Mouse (Mus musculus): ENCODE measurements around the gene BC004004.

Gene BC004004

DNA sequence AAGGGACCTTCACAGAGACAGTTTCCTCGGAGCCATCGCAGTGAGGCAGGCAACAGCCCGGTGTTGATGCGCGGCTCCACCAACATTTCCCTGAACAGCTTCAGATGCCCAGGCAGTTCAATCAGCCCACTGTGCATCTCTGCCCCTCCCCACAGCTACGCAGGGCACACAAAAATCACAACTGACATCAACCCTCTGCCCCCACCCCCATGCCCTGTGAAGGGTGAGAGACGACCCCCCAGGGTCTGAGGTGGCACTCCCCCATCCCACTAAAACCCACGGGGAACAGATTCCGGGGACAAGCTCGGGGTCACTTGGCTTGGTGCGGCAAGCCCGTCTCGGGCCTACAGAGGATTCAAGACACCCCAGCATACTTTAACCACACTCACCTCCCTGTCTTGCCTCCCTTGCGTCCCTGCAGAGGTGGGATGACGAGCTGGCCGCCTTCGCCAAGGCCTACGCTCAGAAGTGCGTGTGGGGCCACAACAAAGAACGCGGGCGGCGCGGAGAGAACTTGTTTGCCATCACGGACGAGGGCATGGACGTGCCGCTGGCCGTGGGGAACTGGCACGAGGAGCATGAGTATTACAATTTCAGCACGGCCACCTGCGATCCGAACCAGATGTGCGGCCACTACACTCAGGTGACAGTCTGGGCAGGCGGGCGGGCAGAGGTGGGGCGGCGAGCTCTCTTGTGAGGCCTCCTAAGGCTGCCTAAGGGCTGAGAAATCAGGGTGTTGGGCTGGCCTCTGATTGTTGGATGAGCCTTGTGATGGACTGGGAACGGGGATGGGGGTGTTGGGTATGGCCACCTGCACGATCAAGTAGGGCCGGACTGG is 53.4 kb downstream of the BC004004 start:
- DNase-seq (ENCODE audit: low spot score in 2 of 2): no peak

DNA sequence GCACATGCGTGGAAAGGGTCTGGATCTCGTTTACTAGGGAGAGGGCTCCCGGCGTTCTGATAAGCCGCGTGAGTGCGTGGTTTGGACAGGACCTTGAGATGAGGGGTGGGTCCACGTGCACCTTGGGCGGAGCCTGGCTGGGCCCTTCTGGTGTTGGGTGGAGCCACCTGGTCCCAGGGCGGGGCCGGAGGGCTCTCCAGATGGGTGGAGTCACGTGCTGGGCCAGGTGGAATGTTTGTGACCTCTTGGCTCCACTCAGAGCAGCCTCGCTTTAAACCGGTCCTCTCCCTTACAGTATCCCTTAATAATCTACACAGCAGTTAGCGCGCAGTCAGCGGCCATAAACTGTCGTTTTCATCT is 54.0 kb downstream of the BC004004 start:
- no peak for DNase-seq (ENCODE audit: low spot score in 2 of 2)

DNA sequence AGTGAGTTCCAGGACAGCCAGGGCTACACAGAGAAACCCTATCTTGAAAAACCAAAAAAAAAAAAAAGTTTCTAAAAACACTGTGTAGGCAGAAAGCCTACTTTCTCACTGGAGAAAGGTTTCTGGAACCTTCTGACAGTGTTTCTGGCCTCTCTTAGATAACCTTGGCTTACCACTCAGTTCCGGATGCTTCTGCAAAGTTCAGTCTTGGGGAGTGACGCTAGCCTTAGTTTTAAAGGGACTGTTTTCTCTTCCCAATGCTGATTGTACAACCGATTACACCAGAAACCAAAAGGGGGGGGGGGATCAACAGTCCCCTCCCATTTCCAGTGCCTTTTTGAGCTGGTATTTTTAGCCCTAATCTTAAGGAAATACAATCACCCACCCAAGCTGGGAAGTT is 55.0 kb downstream of the BC004004 start:
- DNase-seq (ENCODE audit: low spot score in 2 of 2): no peak

DNA sequence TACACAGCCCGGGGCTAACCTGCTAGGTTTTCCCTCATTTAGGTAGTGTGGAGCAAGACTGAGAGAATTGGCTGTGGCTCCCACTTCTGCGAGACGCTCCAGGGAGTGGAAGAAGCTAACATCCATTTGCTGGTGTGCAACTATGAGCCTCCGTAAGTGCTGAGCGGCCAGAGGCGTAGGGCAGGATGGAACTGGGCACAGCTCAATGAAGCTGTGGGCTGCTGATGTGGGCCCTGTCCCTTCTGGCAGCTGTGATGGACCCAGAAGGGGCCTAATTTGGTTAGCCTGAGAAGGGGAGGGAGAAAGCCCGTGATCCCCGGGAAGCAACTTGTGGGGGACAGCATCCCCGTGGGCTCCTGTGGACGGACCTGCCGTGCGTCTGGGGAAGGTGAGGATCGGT is 57.2 kb downstream of the BC004004 start:
- no peak for DNase-seq (ENCODE audit: low spot score in 2 of 2)

DNA sequence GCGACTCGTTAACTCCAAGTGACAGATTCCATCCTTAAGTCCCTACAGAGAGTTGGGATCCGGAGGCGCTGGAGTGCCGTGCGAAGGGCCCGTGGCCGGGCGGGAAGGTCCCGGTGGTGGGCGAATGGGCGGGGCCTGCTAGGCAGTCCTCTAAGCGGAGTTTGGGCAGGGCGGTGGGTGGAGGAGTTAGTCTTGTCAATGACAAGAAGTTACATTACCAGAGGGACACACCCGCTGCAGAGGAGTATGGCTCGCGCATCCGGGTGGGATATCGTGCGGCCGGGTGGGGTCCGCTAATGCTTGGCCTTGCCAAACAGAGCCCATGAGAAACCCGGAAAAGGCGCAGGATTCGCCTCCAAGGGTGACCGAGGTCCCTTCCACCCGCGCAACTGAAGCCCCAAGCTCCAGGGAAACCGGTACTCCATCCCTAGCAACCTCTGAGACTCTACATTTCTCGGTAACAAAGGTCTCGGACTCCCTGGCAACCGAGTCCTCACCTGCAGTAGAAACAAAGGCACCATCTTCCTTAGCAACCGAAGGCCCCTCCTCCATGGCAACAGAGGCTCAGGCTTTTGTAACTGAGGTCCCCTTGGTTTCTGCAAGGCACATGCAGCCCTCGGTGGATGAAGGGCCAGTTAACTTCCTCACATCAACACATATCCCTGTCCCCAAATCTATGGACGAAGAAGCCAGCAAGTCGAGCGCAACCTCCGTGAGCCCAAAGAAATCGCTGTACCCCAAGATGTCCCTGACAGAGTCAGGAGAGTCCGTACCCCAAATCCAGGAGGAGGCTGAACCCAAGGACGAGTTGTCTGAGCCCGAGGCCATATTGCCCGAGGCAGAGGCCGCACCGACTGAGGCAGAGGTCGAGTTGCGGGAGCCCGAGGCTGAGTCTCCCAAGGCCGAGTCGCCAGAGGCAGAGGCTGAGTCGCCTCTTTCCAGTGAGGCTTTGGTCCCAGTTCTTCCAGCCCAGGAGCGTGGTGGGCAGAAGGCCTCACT is 58.2 kb downstream of the BC004004 start:
- no peak for DNase-seq (ENCODE audit: low spot score in 2 of 2)

DNA sequence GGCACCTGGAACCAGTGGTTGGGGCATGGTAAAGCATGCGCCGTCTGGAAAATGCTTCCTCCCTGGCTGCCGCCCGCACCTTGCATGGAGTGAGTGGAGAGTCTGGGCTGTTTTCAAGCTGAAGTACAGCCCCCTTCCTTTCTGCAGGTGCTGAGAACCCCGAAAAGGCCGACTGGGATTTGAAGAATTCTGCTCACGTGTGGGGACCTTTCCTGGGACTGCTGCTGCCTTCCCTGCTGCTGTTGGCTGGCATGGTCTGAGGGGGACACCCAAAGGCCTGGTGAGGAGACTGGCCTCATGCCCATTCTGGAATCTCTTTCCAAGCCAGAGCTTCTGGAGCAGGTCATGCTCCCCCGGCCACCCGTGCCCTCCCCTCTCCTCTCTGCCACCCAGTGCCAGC is 59.1 kb downstream of the BC004004 start:
- no peak for DNase-seq (ENCODE audit: low spot score in 2 of 2)

DNA sequence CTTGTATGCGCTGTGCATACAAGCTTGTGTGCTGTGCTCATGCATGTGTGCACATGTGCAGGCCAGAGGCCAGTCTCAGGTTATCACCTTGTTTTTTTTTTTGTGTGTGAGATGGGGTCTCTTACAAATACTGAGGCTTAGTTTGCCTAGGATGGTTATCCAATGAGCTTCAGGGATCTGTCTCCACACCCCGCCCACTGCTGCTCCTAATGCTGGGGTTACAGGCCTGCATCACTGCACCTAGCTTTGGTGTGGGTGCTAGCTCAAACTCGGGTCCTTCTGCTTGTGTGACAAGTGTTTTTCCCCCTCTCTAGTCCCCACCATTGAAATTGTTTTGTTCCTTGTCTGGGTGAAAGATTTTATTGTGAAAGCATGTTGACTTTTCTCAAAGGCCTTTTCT is 61.6 kb downstream of the BC004004 start:
- no peak for DNase-seq (ENCODE audit: low spot score in 2 of 2)

DNA sequence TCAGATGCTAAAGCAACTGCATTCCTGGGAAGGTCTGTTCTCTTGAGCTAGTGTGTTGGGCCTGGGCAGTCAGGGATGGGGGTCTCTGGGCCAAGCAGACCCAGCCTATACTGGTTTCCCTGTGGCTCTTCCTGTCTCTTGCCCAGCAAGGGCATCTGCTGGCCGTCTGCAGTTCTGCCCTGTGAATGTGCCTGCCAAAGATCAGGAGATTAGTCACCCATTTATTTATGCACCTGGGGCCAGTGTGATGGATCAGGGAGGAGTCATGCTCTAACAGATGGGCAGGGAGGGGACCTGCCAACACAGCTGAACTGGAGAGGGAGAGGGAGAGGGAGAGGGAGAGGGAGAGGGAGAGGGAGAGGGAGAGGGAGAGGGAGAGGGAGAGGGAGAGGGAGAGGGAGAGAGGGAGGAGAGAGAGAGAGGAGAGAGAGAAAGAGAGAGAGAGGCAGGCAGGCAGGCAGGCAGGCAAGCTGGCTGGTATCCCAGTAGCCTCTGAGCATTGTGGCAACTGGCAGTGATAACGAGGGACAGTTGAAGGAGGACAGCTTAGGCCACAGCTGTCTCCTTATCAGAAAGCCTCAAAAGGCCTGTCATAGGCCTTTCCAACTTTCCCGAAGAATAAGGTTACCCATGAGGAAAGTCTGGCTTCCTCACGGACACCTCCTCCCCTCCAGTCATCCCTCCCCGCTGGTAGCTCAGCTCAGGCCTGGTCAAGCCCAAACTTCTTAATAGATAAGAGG is 62.3 kb downstream of the BC004004 start:
- no peak for DNase-seq (ENCODE audit: low spot score in 2 of 2)

DNA sequence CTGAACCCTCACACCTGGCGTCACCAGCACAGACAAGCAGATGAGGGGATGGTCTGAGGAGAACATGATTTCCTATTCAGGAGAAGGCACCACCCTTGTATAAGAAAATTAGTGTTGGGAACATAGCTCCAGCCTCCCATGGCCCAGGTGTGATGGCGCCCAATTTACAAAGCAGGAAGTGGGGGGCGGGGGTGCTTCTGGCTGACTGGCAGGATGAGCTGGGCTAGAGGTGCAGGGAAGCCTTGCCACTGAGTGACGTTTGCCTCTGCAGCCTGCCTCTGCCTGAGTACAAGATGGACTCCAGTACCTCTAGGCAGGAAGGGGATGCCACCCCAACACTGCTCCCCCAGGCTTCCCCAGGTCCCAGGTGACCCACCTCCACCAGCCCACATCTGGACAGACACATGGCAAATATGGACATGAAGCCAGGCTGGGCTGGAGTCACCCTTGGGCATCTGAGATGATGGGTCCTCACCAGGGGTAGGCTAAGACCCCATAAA is 63.6 kb downstream of the BC004004 start:
- no peak for DNase-seq (ENCODE audit: low spot score in 2 of 2)

DNA sequence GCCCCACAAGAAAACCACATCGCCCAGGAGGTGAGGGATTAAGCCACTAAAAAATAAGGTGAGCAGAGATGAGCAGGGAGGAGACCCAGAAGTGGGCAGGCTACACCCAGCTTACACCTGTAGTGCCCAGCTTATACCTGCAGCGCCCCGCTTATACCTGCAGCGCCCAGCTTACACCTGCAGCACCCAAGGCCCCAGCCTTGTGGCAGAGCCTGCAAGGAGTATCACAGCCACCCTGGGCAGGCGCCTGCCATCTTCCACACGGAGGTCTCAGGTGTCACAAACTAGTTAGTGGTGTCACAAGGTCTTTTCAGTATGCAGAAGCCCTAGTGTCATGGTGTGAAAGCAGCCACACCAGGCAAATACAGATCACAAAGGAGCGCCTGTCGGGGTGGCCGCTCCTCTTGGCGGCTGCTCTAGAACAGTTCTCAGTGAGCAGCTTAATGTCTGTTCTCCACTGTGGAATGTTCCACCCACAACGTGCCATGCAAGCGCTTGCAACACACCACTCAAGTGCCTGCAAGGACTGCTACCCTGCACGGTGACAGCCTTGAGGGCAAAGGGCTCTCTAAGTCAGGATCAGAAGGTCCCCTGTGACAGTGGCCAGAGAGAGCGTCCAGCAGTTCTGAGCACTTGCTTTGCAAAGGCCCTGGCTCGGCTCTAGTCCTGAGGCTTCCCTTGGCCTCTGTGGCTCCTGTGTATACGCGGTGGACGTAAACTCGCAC is 67.8 kb downstream of the BC004004 start:
- no peak for DNase-seq (ENCODE audit: low spot score in 2 of 2)

DNA sequence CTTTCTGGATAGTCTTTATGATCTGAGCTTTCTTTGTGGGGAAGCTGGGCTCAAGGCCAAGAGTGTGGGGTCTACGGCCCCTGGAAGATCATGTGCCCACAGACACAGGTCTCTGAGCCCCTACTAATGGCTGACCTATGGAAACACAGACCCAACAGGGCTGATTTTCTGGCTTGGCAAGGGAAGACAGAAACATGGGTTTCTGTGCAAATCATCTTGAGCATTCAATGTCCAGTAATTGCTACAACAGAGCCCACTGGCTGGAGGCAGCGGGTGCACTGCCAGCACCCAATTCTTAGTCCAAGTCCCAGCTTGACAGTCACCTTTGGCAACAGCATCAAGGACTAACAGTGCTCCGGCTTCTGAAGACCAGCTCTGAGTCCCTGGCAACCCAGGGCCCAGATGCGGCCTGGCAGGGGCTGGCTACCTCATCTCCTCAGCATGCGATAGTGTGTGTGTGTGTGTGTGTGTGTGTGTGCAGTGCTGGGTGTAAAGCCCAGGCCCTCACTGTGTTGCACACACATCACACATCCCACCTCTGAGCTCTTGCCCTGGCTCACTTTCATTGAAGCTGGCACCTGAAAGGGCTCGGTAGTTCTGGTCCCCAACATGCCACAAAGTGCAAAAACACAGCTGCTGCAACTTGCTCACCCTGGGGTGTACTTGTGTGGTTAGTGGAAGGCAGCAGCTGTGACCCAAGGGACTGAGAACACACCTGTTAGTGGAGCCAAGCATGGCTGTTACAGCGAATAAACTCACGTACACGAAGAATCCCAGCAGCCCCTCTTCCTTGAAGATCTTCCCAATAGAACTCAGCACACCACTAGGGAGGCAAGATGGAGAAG is 69.6 kb downstream of the BC004004 start:
- no peak for DNase-seq (ENCODE audit: low spot score in 2 of 2)

DNA sequence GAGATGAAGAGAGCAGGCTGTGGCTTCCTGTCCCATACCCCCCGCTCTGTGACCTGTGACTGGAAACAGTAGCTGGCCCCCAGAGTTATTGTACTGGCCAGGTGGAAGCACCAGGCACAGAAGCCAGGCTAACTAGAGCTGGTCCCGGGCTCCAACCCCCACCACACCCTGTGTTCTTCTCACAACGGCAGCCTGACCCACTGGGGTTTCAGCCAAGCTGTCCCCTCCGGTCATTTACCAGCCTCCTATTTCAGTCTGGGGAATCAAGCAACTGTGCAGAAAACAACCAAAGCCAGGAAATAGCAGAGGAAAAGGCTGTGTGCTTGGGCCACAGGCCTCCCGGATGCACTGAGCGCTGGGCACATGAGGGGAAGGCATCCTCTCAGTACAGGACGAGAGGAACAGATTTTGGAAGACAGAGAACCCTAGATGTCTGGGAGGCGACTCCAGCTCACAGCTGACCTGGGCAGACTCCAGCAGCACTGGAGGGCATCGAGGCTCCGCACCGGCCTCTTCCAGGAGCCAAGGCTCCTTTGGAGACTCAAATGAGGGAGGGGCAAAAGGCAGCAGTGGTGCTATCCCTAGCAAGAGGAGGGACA is 70.7 kb downstream of the BC004004 start:
- DNase-seq (ENCODE audit: low spot score in 2 of 2): no peak

DNA sequence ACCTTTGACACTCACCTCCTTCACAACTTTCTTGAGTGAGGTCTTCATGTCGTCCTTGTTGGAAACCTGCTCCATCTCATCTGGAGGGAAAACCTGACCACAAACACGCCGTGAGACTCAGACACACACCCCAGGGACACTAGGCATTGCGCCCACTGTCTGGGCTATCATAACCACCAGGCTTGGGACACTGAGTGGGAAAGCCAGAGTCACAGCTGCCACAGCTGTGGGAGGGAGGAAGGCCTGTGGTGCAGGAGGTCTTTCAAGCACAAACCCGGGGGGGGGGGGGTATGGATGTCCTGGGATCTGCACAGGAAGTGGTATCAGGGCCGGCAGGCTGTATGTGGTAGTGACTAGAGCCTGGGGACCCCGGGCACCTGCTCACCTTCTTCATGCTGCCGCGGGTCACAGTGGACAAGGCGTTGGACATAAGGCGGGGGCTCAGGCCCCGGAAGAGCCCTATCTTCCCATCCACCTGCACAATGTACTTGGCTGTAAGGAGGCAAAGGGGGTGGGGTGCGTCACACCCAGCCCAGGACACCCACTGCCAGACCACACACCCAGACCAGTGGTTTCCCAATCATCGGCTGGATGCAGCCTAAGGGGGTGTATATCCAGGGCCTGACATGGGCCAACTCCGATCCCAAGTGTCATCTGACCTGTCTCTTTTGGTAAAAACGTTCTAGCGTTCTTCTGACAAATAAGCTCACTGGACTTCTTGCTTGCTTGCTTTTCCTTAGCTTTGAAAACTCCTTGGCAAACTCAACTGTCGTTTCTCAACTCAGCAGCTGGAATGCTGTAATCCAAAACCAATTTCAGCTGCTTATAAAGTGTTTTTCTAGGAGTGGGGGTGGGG is 72.0 kb downstream of the BC004004 start:
- no peak for DNase-seq (ENCODE audit: low spot score in 2 of 2)

DNA sequence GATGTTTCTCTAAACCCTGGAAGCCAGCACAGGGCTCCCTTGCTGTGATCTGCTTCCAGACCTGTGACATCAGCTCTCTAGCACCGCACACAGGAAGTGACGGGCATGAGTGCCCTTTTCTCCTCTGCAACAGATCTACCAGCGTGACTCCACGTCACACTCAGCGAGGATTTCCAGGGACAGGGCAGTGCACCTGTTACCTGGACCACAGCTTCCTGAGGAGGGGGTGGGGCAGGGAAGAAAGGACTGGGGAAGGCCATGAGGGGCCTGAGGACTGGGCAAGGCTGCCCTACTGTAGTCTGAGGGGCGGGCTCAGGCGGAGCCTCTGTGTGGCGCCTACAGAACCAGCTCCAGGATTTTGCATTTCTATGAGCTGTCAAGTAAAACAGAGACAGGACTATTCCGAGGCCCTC is 73.0 kb downstream of the BC004004 start:
- no peak for DNase-seq (ENCODE audit: low spot score in 2 of 2)

DNA sequence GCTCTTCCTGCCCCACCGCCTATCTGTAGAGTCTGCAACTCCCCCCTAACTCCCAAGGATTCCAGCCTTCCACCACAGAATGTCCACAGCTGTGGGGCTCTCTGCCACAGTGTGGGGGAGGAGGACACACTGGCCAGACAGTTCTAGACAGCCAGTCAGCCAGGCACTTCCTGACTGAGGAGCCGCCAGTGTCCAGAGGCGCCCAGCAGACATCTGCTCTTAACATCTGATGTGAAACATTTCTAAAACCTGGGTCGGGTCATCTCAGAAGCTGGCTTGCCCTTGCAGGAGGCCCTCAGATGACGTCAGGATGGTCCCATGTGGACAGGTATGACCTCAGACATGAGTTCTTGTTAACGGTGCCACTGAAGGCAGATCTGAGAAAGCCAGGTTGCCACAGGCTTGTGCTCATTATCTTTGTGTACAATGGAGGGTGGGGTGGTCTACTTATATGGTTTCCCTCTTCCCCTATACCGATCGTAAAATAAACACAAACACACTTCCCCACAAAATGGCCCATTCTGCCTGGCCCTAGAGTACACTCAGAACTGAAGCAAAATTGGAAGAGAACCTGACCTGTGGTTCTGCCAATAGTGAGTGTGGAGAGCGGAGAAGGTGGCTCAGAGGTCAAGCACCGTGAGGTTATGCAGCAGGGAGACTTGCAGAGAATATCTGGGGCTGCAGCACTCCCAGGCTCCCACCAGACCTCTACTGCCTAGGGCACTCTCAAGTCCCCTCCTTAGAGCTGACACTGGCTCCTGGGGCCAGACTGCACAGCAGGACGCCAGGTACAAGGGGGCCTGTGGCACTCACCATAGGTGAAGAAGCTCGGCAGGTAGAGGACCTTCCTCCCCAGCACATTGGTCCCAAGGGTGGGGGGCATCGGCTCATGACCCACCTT is 73.7 kb downstream of the BC004004 start:
- no peak for DNase-seq (ENCODE audit: low spot score in 2 of 2)

DNA sequence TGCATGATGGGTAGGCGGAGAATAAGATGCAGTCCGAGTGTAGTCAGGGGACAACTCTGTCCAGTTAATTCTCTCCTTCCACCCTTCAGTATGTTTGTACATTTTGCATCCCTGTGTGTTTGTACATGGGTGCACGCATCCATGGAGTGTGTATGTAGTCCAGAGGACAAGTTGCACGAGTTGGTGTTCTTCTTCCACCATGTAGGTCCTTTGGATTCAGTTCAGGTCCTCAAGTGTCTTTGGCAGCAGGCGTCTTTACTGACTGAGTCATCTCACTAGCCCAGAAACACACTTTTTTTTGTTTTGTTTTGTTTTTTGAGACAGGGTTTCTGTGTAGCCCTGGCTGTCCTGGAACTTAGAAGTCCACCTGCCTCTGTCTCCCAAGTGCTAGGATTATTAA is 74.7 kb downstream of the BC004004 start:
- DNase-seq (ENCODE audit: low spot score in 2 of 2): no peak

DNA sequence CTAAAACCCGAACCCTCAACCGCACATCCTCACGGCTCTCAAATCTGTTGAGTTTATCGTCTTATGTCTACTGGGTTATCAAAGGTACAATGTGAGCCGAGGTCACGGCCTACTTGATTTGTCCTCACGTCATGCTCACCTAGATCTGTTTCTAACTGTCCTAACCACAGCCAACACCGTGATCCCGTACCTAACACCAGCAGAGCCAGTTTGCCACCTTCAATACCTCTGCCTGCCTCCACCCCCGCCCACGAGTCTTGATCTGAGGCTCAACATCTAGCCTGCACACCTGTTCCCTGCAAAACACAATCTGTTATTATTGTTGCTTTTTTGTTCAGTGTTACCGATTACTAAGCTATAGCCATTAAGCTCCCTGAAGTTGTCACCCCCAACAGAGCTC is 76.7 kb downstream of the BC004004 start:
- no peak for DNase-seq (ENCODE audit: low spot score in 2 of 2)

All from frontal cortex, postnatal 25 days (tissue).